Comparison of ENCODE assay signal across 8 mouse cellular contexts in genomic region chr9:109058006-109058765, GRCm38 (mm10). TPM values are rescaled to one million over a fixed set of nuclear protein-coding genes. Genes with fewer than 3 reads are reported as not detected.
DNase-seq lines count a peak whose midpoint lies in the region; ATAC-seq and TF ChIP-seq lines count a peak whose summit lies in the region.

No protein-coding gene starts in this region.

- H3K4me2 ChIP-seq in hindbrain, embryonic 14.5 days (replicated peaks): peak overlapping the region; percentile 61; the same call in 1 of the 2 replicates
- H3K4me2 ChIP-seq in neural tube, embryonic 13.5 days: peak overlapping the region; percentile 61

- ATAC-seq in megakaryocyte, adult 5-6 weeks (ENCODE audit: poor library complexity, severe bottlenecking): no peak
- no peak for ATAC-seq in hindbrain, embryonic 14.5 days (ENCODE audit: low FRiP score)
- ATAC-seq in neural tube, embryonic 13.5 days (ENCODE audit: low read depth): no peak

- no peak for TF ChIP-seq POLR2A in cerebellum, adult 2 months (IDR thresholded peaks at IDR 0.05; ENCODE audit: borderline replicate concordance, insufficient read depth, low read length)

- no peaks in the 10 kb centered on the region for H3K27me3 ChIP-seq in cerebellum, adult 2 months (ENCODE audit: control insufficient read depth, insufficient read depth, low read length)
- H3K27me3 ChIP-seq in megakaryocyte, embryonic 14.5 days (replicated peaks): no peaks in the 10 kb centered on the region
- no peaks in the 10 kb centered on the region for H3K27me3 ChIP-seq in hindbrain, embryonic 14.5 days (ENCODE audit: control insufficient read depth, insufficient read depth, low read length)
- no peaks in the 10 kb centered on the region for H3K27me3 ChIP-seq in neural tube, embryonic 13.5 days

- peak overlapping the region; percentile 60 for H3K4me3 ChIP-seq in cerebellum, adult 2 months (replicated peaks; ENCODE audit: insufficient read depth, low read depth, low read length)
- H3K4me3 ChIP-seq in megakaryocyte, embryonic 14.5 days (replicated peaks): peak overlapping the region; percentile 90
- H3K4me3 ChIP-seq in hindbrain, embryonic 14.5 days (replicated peaks; ENCODE audit: low read length): no peak overlapping the region
- H3K4me3 ChIP-seq in neural tube, embryonic 13.5 days: peak overlapping the region; percentile 38; the same call in 1 of the 2 replicates

- WGBS in cerebellum, adult 2 months: 89% methylated on average over 19 of the region's 19 CpGs
- whole genome bisulfite sequencing in hindbrain, embryonic 14.5 days: 94% methylated on average over 19 of the region's 19 CpGs
- WGBS in neural tube, embryonic 13.5 days: 93% methylated on average over 19 of the region's 19 CpGs

- no peak for TF ChIP-seq CTCF in cerebellum, adult 2 months (IDR thresholded peaks at IDR 0.05; ENCODE audit: borderline replicate concordance, insufficient read depth, low read depth, low read length)

- H3K9me3 ChIP-seq in megakaryocyte, embryonic 14.5 days: no peaks in the 10 kb centered on the region
- no peaks in the 10 kb centered on the region for H3K9me3 ChIP-seq in hindbrain, embryonic 14.5 days (ENCODE audit: control insufficient read depth, low read length)
- no peaks in the 10 kb centered on the region for H3K9me3 ChIP-seq in neural tube, embryonic 13.5 days

- H3K27ac ChIP-seq in cerebellum, adult 2 months (ENCODE audit: insufficient read depth, low read length): no peak overlapping the region
- peak overlapping the region; percentile 82; the same call in 1 of the 2 replicates for H3K27ac ChIP-seq in hindbrain, embryonic 14.5 days
- no peak overlapping the region for H3K27ac ChIP-seq in neural tube, embryonic 13.5 days (replicated peaks)

- peaks cover 72% of the 10 kb centered on the region for H3K36me3 ChIP-seq in megakaryocyte, embryonic 14.5 days (replicated peaks; ENCODE audit: low read length)
- peaks cover 63% of the 10 kb centered on the region for H3K36me3 ChIP-seq in hindbrain, embryonic 14.5 days (replicated peaks; ENCODE audit: control insufficient read depth, insufficient read depth)
- H3K36me3 ChIP-seq in neural tube, embryonic 13.5 days: peaks cover 63% of the 10 kb centered on the region

- H3K9ac ChIP-seq in hindbrain, embryonic 14.5 days: no peak overlapping the region
- H3K9ac ChIP-seq in neural tube, embryonic 13.5 days: peak overlapping the region; percentile 75

- H3K4me1 ChIP-seq in cerebellum, adult 2 months (ENCODE audit: control insufficient read depth, insufficient read depth, low read length): peaks cover 20% of the 10 kb centered on the region
- peaks cover 78% of the 10 kb centered on the region for H3K4me1 ChIP-seq in megakaryocyte, embryonic 14.5 days
- peaks cover 17% of the 10 kb centered on the region for H3K4me1 ChIP-seq in hindbrain, embryonic 14.5 days (replicated peaks; ENCODE audit: control insufficient read depth, insufficient read depth, low read length)
- peaks cover 25% of the 10 kb centered on the region for H3K4me1 ChIP-seq in neural tube, embryonic 13.5 days (replicated peaks)

- peak in 1 of 2 experiments; percentile 23 for DNase-seq in cerebellum, adult 2 months
- no peak for DNase-seq in cerebellum, adult 18-20 months
- no peak for DNase-seq in hindbrain, embryonic 14.5 days (ENCODE audit: low spot score)
- no peak for DNase-seq in layer of hippocampus, postnatal 14 days (ENCODE audit: low spot score in 2 of 2)
- DNase-seq in thymus, postnatal 14 days: no peak

RNA-seq across cellular contexts. Expression of gene Trex1, which starts 1.3 kb away (rescaled TPM):
- polyA plus RNA-seq in cerebellum, adult 2 months (2012; rRNA removed): 39.9 and 40.4 TPM in 2 replicates
- polyA plus RNA-seq in megakaryocyte, embryonic 14.5 days (2012; ENCODE audit: insufficient read depth, low replicate concordance): 25.2 and 49.1 TPM in 2 replicates
- total RNA-seq in megakaryocyte, adult 5-6 weeks (2015): 119 and 124 TPM in 2 replicates
- total RNA-seq in megakaryocyte, adult 5-6 weeks (2017): 68.7 and 87.5 TPM in 2 replicates
- 9.7 and 16.2 TPM in 2 replicates for polyA plus RNA-seq in hindbrain, embryonic 14.5 days (2014; fragmentation: Nextera tagmentation; extraction: Ambion mirVana)
- polyA plus RNA-seq in neural tube, embryonic 13.5 days (2015; fragmentation: Nextera tagmentation; extraction: Ambion mirVana): 12.4 and 15.0 TPM in 2 replicates
- total RNA-seq in layer of hippocampus, postnatal 14 days (2021): 10 to 100 TPM in 1 of 2 experiments, 1 to 10 TPM in 1; 9.9 to 10.8 TPM

RNA-seq across cellular contexts. Expression of gene Atrip, which starts 15.7 kb away (rescaled TPM):
- 38.0 and 39.1 TPM in 2 replicates for polyA plus RNA-seq in cerebellum, adult 2 months (2012; rRNA removed)
- 2.2 and 2.8 TPM in 2 replicates for polyA plus RNA-seq in megakaryocyte, embryonic 14.5 days (2012; ENCODE audit: insufficient read depth, low replicate concordance)
- 7.2 and 9.5 TPM in 2 replicates for total RNA-seq in megakaryocyte, adult 5-6 weeks (2015)
- 9.7 and 10.2 TPM in 2 replicates for total RNA-seq in megakaryocyte, adult 5-6 weeks (2017)
- polyA plus RNA-seq in hindbrain, embryonic 14.5 days (2014; fragmentation: Nextera tagmentation; extraction: Ambion mirVana): 29.0 and 29.8 TPM in 2 replicates
- polyA plus RNA-seq in neural tube, embryonic 13.5 days (2015; fragmentation: Nextera tagmentation; extraction: Ambion mirVana): 26.3 and 29.5 TPM in 2 replicates
- 10 to 100 TPM; 27.3 to 31.7 TPM for total RNA-seq in layer of hippocampus, postnatal 14 days (2021)

RNA-seq across cellular contexts. Expression of gene Shisa5, which starts 19.8 kb away (rescaled TPM):
- polyA plus RNA-seq in cerebellum, adult 2 months (2012; rRNA removed): 75.0 and 79.8 TPM in 2 replicates
- 375 and 575 TPM in 2 replicates for polyA plus RNA-seq in megakaryocyte, embryonic 14.5 days (2012; ENCODE audit: insufficient read depth, low replicate concordance)
- total RNA-seq in megakaryocyte, adult 5-6 weeks (2015): 119 and 176 TPM in 2 replicates
- total RNA-seq in megakaryocyte, adult 5-6 weeks (2017): 453 and 632 TPM in 2 replicates
- polyA plus RNA-seq in hindbrain, embryonic 14.5 days (2014; fragmentation: Nextera tagmentation; extraction: Ambion mirVana): 57.9 and 60.9 TPM in 2 replicates
- 58.7 and 59.9 TPM in 2 replicates for polyA plus RNA-seq in neural tube, embryonic 13.5 days (2015; fragmentation: Nextera tagmentation; extraction: Ambion mirVana)
- 10 to 100 TPM; 42.5 to 49.9 TPM for total RNA-seq in layer of hippocampus, postnatal 14 days (2021)

RNA-seq across cellular contexts. Expression of gene Ccdc51, which starts 24.1 kb away (rescaled TPM):
- polyA plus RNA-seq in cerebellum, adult 2 months (2012; rRNA removed): 6.6 and 7.7 TPM in 2 replicates
- polyA plus RNA-seq in megakaryocyte, embryonic 14.5 days (2012; ENCODE audit: insufficient read depth, low replicate concordance): 3.8 TPM in 1 of 2 replicates, not detected in the other
- 4.7 and 6.0 TPM in 2 replicates for total RNA-seq in megakaryocyte, adult 5-6 weeks (2015)
- total RNA-seq in megakaryocyte, adult 5-6 weeks (2017): 6.7 and 11.0 TPM in 2 replicates
- polyA plus RNA-seq in hindbrain, embryonic 14.5 days (2014; fragmentation: Nextera tagmentation; extraction: Ambion mirVana): 11.2 and 11.3 TPM in 2 replicates
- polyA plus RNA-seq in neural tube, embryonic 13.5 days (2015; fragmentation: Nextera tagmentation; extraction: Ambion mirVana): 14.2 and 15.5 TPM in 2 replicates
- total RNA-seq in layer of hippocampus, postnatal 14 days (2021): 1 to 10 TPM; 7.4 to 9.4 TPM

RNA-seq across cellular contexts. Expression of gene Tma7, which starts 24.2 kb away (rescaled TPM):
- 144 and 152 TPM in 2 replicates for polyA plus RNA-seq in cerebellum, adult 2 months (2012; rRNA removed)
- 28.0 and 687 TPM in 2 replicates for polyA plus RNA-seq in megakaryocyte, embryonic 14.5 days (2012; ENCODE audit: insufficient read depth, low replicate concordance)
- total RNA-seq in megakaryocyte, adult 5-6 weeks (2015): 367 and 406 TPM in 2 replicates
- total RNA-seq in megakaryocyte, adult 5-6 weeks (2017): 109 and 136 TPM in 2 replicates
- polyA plus RNA-seq in hindbrain, embryonic 14.5 days (2014; fragmentation: Nextera tagmentation; extraction: Ambion mirVana): 710 and 800 TPM in 2 replicates
- polyA plus RNA-seq in neural tube, embryonic 13.5 days (2015; fragmentation: Nextera tagmentation; extraction: Ambion mirVana): 726 and 792 TPM in 2 replicates
- 100 to 1,000 TPM; 304 to 316 TPM for total RNA-seq in layer of hippocampus, postnatal 14 days (2021)
